Mouse (Mus musculus) heart, embryonic 16.5 days (tissue): ENCODE measurements around the gene Slc17a7. TPM values are rescaled to one million over a fixed set of nuclear protein-coding genes. Genes with fewer than 3 reads are reported as not detected.

Experiments used
- ATAC-seq: fragments of 200-750 bp; cut with Nextera tagmentation; replicated peaks from 2 replicates; pipeline ENCODE4 v1.8.0; 2017; ENCODE audit warnings: moderate number of reproducible peaks; ENCODE audit not compliant: insufficient read depth, low FRiP score; ENCODE audit errors: extremely low read depth
- H3K27ac ChIP-seq: fragments of 300-500 bp; sonication (generic); 2 replicates; pipeline ENCODE4 v1.5.1; 2014; ENCODE audit warnings: mild to moderate bottlenecking, low read length, control low read depth, moderate library complexity
- H3K27me3 ChIP-seq: fragments of 300-500 bp; sonication (generic); 2 replicates; pipeline ENCODE4 v1.6.1; 2014; ENCODE audit warnings: low read length, mixed read lengths; ENCODE audit not compliant: control insufficient read depth, insufficient read depth
- H3K36me3 ChIP-seq: fragments of 300-500 bp; sonication (generic); 2 replicates; pipeline ENCODE4 v1.6.1; 2014; ENCODE audit not compliant: control insufficient read depth, insufficient read depth
- H3K4me1 ChIP-seq: fragments of 300-500 bp; sonication (generic); 2 replicates; pipeline ENCODE4 v1.6.1; 2014; ENCODE audit warnings: low read length, mixed read lengths; ENCODE audit not compliant: control insufficient read depth, insufficient read depth
- H3K4me2 ChIP-seq: fragments of 300-500 bp; sonication (generic); 2 replicates; pipeline ENCODE4 v1.6.1; 2014; ENCODE audit warnings: low read depth, mild to moderate bottlenecking, control low read depth, low read length
- H3K4me3 ChIP-seq: fragments of 300-500 bp; sonication (generic); 2 replicates; pipeline ENCODE4 v1.5.1; 2014; ENCODE audit warnings: mild to moderate bottlenecking, control low read depth, low read length
- H3K9ac ChIP-seq: fragments of 300-500 bp; sonication (generic); 2 replicates; pipeline ENCODE4 v1.6.1; 2014; ENCODE audit warnings: low read length, control low read depth
- H3K9me3 ChIP-seq: fragments of 300-500 bp; sonication (generic); replicated peaks from 2 replicates; pipeline ENCODE4 v1.6.1; 2016; ENCODE audit warnings: low read length; ENCODE audit not compliant: control insufficient read depth
- WGBS: fragments of 180-500 bp; shearing (Covaris S2); extraction: QIAGEN DNeasy Blood & Tissue Kit; methylation state at CpG from one replicate; pipeline ENCODE4 v1.1.7; 2014; 5-methylcytosine and 5-hydroxymethylcytosine counted together
- polyA plus RNA-seq: library from polyadenylated mRNA; unstranded; fragments of >200 nt; fragmentation: Nextera tagmentation; extraction: Ambion mirVana; gene quantifications from 2 replicates; pipeline ENCODE4 v1.2.1, GENCODE M21; 2015

Gene Slc17a7
- 3.6 and 4.7 TPM in 2 replicates for polyA plus RNA-seq

DNA sequence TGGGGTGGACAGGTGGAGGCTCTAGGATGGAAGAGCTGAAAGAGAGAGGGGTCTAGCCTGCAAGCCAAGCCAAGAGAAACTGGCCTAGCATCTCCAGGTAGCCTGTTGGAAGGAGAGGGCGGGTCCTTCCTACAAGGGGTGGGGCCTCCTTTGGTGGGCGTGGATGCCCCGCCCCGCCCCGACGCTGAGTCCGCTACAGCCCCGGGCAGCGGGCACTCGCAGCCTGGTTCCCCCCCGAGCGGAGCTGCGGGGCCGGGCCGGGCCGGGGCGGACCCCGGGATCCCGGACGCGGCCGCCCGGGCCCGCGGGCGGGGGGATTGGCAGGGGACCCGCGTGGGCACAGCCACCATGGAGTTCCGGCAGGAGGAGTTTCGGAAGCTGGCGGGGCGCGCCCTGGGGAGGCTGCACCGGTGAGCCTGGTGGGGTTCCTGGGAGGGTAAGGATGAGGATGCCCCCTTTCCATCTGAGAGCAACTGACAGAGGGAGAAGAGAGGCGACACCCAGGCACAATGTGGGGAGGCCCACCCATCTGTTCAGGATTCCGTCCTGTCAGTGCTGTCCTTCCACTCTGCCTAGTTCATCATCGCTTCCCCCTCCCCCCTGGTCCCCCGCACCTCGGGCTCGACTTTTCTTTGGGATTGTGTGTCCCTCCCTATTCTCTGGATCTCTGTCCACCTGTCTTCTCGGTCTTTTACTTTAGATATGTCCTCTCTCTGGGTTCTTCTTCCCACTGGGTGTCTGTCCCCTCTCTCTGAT lies at the start of gene Slc17a7:
Gene Slc17a7, plus strand, starts transcription at position 215 of the 756 bp plus-strand sequence.
- Histone ChIP-seq H3K4me2 (peak within 1 kb of the TSS; percentile 67), H3K4me3 (peak within 1 kb of the TSS; percentile 49), H3K4me1 (peaks cover 8% of the 10 kb centered on the region), H3K27me3 (peaks cover 61% of the 10 kb centered on the region), H3K36me3 (peaks cover 5% of the 10 kb centered on the region; the same call in 1 of the 2 replicates), H3K9me3 (peaks cover 2% of the 10 kb centered on the region), H3K27ac (no peak within 1 kb of the TSS), H3K9ac (peak within 1 kb of the TSS; percentile 61)
- 2% methylated on average over 40 of the region's 41 CpGs for WGBS
- ATAC-seq, result no peak

DNA sequence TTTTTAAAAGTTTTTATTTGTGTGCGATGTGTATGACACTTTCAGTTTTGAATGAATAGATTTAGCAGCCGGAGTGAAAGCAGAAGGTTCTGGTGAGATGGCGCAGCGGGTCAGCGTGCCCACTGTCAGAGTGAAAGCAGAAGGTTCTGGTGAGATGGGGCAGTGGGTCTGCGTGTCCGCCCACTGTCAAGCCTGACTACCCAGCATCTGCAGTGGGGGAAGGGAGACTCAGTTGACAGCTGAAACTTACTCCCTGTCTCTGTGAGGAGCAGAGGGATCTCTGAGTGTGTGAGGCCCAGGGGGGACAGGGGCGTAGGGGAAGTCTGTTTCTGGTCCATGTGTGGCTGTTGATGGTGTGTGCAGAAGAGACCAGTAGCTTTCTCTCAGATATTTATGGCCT lies 46.2 kb upstream of the Slc17a7 start:
- Histone ChIP-seq H3K27ac (no peak overlapping the region), H3K9ac (no peak overlapping the region), H3K4me2 (no peak overlapping the region), H3K27me3 (no peaks in the 10 kb centered on the region), H3K4me3 (no peak overlapping the region), H3K4me1 (peaks cover 15% of the 10 kb centered on the region), H3K36me3 (peaks cover 22% of the 10 kb centered on the region), H3K9me3 (no peaks in the 10 kb centered on the region)
- no peak for ATAC-seq
- WGBS, result 77% methylated on average over 8 of the region's 8 CpGs

DNA sequence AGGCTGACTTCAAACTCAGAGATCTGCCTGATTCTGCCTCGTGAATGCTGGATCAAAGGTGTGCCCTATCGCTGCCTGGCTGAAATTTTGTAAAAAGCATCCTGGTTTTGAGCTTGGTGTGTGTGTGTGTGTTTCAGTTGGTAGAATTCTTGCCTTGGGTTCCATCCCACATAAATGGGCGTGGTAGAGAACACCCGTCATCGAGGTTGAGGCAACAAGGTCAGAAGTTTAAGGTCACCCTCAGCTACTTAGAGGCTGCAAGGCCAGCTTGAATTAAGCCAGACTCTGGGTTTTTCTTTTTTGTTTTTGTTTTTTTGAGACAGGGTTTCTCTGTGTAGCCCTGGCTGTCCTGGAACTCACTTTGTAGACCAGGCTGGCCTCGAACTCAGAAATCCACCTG lies 45.4 kb upstream of the Slc17a7 start:
- Histone ChIP-seq H3K27me3 (no peaks in the 10 kb centered on the region), H3K4me2 (no peak overlapping the region), H3K27ac (no peak overlapping the region), H3K36me3 (peaks cover 29% of the 10 kb centered on the region), H3K9ac (no peak overlapping the region), H3K4me3 (no peak overlapping the region), H3K9me3 (no peaks in the 10 kb centered on the region), H3K4me1 (peaks cover 23% of the 10 kb centered on the region)
- 87% methylated on average over 6 of the region's 6 CpGs for WGBS
- ATAC-seq, result no peak

DNA sequence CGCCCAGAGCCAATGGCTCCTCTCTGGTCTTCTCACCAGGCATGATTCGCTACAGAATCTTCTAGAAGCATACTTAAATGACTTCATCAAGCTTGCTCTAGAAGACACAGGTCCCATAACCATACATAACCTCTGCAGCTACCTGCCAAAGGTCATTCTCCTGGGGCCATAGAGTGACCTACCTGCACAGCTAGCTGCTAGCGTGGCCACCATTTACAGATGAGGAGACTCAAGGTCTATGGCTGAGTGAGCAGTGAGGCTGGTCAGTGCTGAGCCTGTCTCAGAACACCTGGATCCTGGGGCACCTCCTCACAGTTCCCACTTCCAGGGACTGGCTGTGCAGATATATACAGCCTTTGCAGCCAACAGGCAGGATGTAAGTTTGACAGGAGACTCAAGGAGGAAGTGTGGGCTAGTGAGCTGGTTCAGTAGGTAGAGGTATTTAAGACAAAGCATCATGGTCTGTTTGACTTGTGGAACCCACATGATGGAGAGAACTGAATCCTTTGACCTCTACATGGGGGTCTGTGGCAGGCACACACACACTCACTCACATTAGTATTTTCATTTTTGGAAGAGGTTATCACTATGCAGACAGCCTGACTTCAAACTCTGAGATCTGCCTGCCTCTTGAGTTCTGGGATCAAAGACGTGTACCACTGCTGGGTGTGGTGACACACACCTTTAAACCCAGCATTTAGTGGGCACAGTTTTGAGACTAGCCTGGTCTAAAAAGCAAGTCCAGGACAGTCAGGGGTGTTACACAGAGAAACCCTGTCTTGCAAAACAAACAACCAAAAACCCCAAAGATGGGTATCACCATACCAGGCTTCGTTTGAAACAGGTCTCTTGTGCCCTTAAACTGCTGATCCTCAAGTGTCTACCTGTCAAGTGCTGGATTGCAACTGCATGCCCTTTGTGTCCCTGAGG lies 43.7 kb upstream of the Slc17a7 start:
- Histone ChIP-seq H3K9ac (no peak overlapping the region), H3K27ac (no peak overlapping the region), H3K4me1 (peaks cover 28% of the 10 kb centered on the region), H3K9me3 (no peaks in the 10 kb centered on the region), H3K27me3 (no peaks in the 10 kb centered on the region), H3K4me2 (no peak overlapping the region), H3K36me3 (peaks cover 30% of the 10 kb centered on the region), H3K4me3 (no peak overlapping the region)
- WGBS, result 79% methylated on average over 5 of the region's 5 CpGs
- ATAC-seq, result no peak

DNA sequence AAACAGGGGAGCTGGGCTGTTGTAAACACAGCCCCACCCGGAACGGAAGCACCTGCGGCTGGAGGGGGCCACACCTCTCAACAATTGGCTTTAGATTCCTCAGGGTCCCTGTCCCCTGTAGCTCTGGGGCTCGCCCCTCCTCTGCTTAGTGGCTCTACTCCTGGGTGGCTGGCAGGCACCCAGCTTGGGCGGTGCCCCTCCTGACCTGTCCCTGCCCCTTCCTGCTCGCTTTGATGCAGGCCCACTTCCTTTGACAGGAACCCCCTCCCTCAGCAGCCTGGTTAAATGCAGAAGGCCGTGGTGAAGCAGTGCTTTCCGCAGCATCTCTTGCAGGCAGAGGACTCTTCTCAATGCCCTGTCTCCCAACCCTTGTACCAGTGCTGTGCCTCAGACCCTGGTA lies 42.3 kb upstream of the Slc17a7 start:
- Histone ChIP-seq H3K9me3 (no peaks in the 10 kb centered on the region), H3K27ac (peak overlapping the region; percentile 56), H3K9ac (peak overlapping the region; percentile 51; the same call in 1 of the 2 replicates), H3K36me3 (peaks cover 44% of the 10 kb centered on the region), H3K27me3 (no peaks in the 10 kb centered on the region), H3K4me3 (peak overlapping the region; percentile 19; the same call in 1 of the 2 replicates), H3K4me1 (peaks cover 33% of the 10 kb centered on the region), H3K4me2 (peak overlapping the region; percentile 35; the same call in 1 of the 2 replicates)
- no peak for ATAC-seq
- 51% methylated on average over 8 of the region's 8 CpGs for WGBS

DNA sequence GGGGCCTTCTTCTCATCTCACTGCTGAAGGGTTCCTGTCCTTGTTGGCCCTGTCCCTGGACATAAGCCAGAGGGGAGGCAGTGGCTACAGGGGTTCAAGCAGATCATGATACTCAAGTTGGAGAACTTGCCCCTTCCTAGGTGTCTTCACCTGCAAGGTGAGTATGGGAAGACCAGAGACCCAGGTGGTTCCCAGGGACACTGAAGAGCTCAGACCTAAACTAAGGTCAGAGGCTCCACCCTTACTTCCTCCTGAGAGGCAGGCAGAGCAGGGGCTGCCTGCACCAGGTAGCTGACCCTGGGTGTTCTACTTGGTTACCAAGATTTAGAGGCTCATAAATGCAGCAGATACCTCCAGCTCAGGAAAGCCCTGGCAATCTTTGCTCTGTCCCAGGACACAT lies 41.8 kb upstream of the Slc17a7 start:
- Histone ChIP-seq H3K9ac (peak overlapping the region; percentile 51), H3K27me3 (no peaks in the 10 kb centered on the region), H3K4me2 (peak overlapping the region; percentile 35; the same call in 1 of the 2 replicates), H3K36me3 (peaks cover 49% of the 10 kb centered on the region), H3K27ac (peak overlapping the region; percentile 46), H3K4me1 (peaks cover 38% of the 10 kb centered on the region), H3K4me3 (peak overlapping the region; percentile 19; the same call in 1 of the 2 replicates), H3K9me3 (no peaks in the 10 kb centered on the region)
- ATAC-seq, result no peak

DNA sequence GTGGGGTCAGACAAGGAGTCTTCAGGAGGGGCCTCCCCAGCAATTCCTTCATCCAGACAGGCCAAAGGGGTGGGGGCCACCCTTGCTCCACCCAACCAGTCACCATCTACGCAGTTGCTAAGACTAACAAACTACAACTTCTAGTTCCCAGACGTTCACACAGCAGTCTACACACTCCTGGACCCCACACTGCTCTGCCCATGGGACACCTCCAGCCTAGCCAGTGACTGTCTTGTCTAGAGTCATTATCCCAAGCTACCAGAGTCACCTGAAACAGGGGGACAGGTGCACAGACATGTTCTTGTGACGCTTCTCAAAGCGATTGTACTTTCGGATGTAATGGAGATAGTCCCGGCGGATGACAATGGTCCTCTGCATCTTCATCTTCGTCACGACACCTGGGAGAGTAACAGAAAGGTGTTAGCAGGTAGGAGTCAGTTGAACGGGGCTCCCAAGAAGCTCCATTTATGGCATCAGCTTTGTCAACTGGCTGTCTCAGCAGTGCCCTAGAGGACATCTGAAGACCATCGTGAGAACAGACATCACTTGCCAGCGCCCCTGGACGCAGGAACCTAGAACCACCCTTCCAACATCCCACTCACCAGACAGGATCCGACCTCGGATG lies 41.1 kb upstream of the Slc17a7 start:
- WGBS, result 76% methylated on average over 15 of the region's 15 CpGs
- H3K27ac ChIP-seq, result no peak overlapping the region; the same call in 1 of the 2 replicates
- H3K4me3 ChIP-seq, result peak overlapping the region; percentile 94
- no peaks in the 10 kb centered on the region for H3K9me3 ChIP-seq
- H3K27me3 ChIP-seq, result no peaks in the 10 kb centered on the region
- peaks cover 44% of the 10 kb centered on the region for H3K4me1 ChIP-seq
- H3K36me3 ChIP-seq, result peaks cover 51% of the 10 kb centered on the region
- no peak for ATAC-seq
- peak overlapping the region; percentile 98 for H3K9ac ChIP-seq
- H3K4me2 ChIP-seq, result peak overlapping the region; percentile 93

DNA sequence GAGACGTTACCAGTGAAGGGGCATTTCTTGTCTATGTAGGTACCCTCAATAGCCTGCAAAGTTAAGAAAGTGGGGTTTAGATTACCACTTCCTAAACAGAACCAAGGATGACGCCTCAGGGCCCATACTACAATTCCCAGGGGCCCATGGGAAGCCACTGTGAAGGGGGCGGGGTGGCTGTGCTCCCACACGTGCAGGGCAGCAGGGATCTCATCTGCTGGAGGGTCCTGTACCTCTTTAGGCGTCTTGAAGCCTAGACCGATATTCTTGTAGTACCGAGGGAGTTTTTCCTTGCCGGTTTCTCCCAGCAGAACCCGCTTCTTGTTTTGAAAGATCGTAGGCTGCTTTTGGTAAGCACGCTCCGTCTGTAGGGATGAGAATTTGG lies 40.6 kb upstream of the Slc17a7 start:
- H3K4me1 ChIP-seq, result peaks cover 44% of the 10 kb centered on the region
- peak overlapping the region; percentile 91 for H3K27ac ChIP-seq
- peaks cover 51% of the 10 kb centered on the region for H3K36me3 ChIP-seq
- H3K4me3 ChIP-seq, result peak overlapping the region; percentile 94
- H3K9ac ChIP-seq, result peak overlapping the region; percentile 98
- no peaks in the 10 kb centered on the region for H3K9me3 ChIP-seq
- H3K4me2 ChIP-seq, result peak overlapping the region; percentile 93
- no peak for ATAC-seq
- H3K27me3 ChIP-seq, result no peaks in the 10 kb centered on the region
- WGBS, result 14% methylated on average over 12 of the region's 12 CpGs
